Mouse (Mus musculus) spleen, adult 2 months (tissue): ENCODE measurements at regions not wholly inside any gene's neighbourhood (a gene's known extent, or its start where the extent isn't known, plus 50 kb on each side); places are given as distances from the start of the nearest gene placed in this dataset.

Source experiments
- DNase-seq, 2 experiments: peaks; one replicate each; pipeline versions ENCODE4 v3.0.0 to v3.0.0-alpha.2; 2012 to 2021; ENCODE audit warnings: low spot score in 2 of 2, low read depth in 1 of 2
- H3K27ac ChIP-seq: fragments of 200-500 bp; 2 replicates; pipeline ENCODE4 v1.5.1; 2012; ENCODE audit warnings: low read length, inconsistent platforms; ENCODE audit not compliant: insufficient read depth
- H3K27me3 ChIP-seq: fragments of 200-500 bp; 2 replicates; pipeline ENCODE4 v1.6.1; 2012; ENCODE audit warnings: mild to moderate bottlenecking, moderate library complexity, low read length, inconsistent platforms; ENCODE audit not compliant: control insufficient read depth, insufficient read depth
- H3K36me3 ChIP-seq: fragments of 200-500 bp; 2 replicates; pipeline ENCODE4 v1.6.1; 2012; ENCODE audit warnings: mild to moderate bottlenecking, low read length, inconsistent platforms; ENCODE audit not compliant: control insufficient read depth, insufficient read depth
- H3K4me1 ChIP-seq: fragments of 200-500 bp; 2 replicates; pipeline ENCODE4 v1.6.1; 2011; ENCODE audit warnings: inconsistent platforms; ENCODE audit not compliant: control insufficient read depth, insufficient read depth, insufficient read length
- H3K4me3 ChIP-seq: fragments of 200-500 bp; 2 replicates; pipeline ENCODE4 v1.5.1; 2011; ENCODE audit warnings: mild to moderate bottlenecking, inconsistent platforms; ENCODE audit not compliant: insufficient read depth, insufficient read length; ENCODE audit errors: extremely low read depth
- CTCF ChIP-seq: fragments of 200-500 bp; IDR thresholded peaks from 2 replicates; pipeline ENCODE4 v1.5.1; 2011; ENCODE audit warnings: mild to moderate bottlenecking, inconsistent platforms; ENCODE audit not compliant: insufficient read depth, insufficient read length, insufficient replicate concordance; ENCODE audit errors: extremely low read depth
- POLR2A ChIP-seq: fragments of 200-500 bp; IDR thresholded peaks from 2 replicates; pipeline ENCODE4 v1.6.1; 2011; ENCODE audit warnings: low read depth, low read length, inconsistent platforms
- WGBS: fragments of 180-500 bp; shearing (Covaris S2); methylation state at CpG from one replicate; pipeline ENCODE4 v1.1.7; 2018; 5-methylcytosine and 5-hydroxymethylcytosine counted together

GRCm38 (mm10) chr13:99071821-99072414 is 87.6 kb upstream of the 1700024P04Rik start:
- DNase-seq, result no peak
- Histone ChIP-seq H3K36me3 (no peaks in the 10 kb centered on the region), H3K27ac (no peak overlapping the region), H3K4me1 (no peaks in the 10 kb centered on the region), H3K27me3 (no peaks in the 10 kb centered on the region), H3K4me3 (no peak overlapping the region)
- TF ChIP-seq POLR2A, result no peak
- TF ChIP-seq CTCF, result no peak
- WGBS, result 77% methylated on average over 8 of the region's 8 CpGs

GRCm38 (mm10) chr13:99071413-99071812 is 87.0 kb upstream of the 1700024P04Rik start:
- TF ChIP-seq CTCF (no peak), POLR2A (no peak)
- Histone ChIP-seq H3K4me3 (no peak overlapping the region), H3K4me1 (no peaks in the 10 kb centered on the region), H3K27ac (no peak overlapping the region), H3K36me3 (no peaks in the 10 kb centered on the region), H3K27me3 (no peaks in the 10 kb centered on the region)
- 75% methylated on average over 6 of the region's 6 CpGs for WGBS
- DNase-seq, result no peak

GRCm38 (mm10) chr13:99069767-99070166 is 85.4 kb upstream of the 1700024P04Rik start:
- Histone ChIP-seq H3K36me3 (no peaks in the 10 kb centered on the region), H3K4me3 (no peak overlapping the region), H3K27me3 (no peaks in the 10 kb centered on the region), H3K4me1 (no peaks in the 10 kb centered on the region), H3K27ac (no peak overlapping the region)
- TF ChIP-seq POLR2A (no peak), CTCF (no peak)
- no peak for DNase-seq
- 97% methylated on average over 10 of the region's 10 CpGs for WGBS

GRCm38 (mm10) chr13:99067504-99067903 is 83.1 kb upstream of the 1700024P04Rik start:
- Histone ChIP-seq H3K27me3 (no peaks in the 10 kb centered on the region), H3K27ac (no peak overlapping the region), H3K4me3 (no peak overlapping the region), H3K36me3 (no peaks in the 10 kb centered on the region), H3K4me1 (no peaks in the 10 kb centered on the region)
- WGBS, result 94% methylated on average over 1 of the region's 1 CpGs
- TF ChIP-seq POLR2A (no peak), CTCF (no peak)
- DNase-seq, result no peak

GRCm38 (mm10) chr13:99063431-99063830 is 79.1 kb upstream of the 1700024P04Rik start:
- no peaks in the 10 kb centered on the region for H3K27me3 ChIP-seq
- no peak overlapping the region for H3K27ac ChIP-seq
- TF ChIP-seq CTCF (no peak), POLR2A (no peak)
- 85% methylated on average over 4 of the region's 4 CpGs for WGBS
- H3K36me3 ChIP-seq, result no peaks in the 10 kb centered on the region
- no peak overlapping the region for H3K4me3 ChIP-seq
- H3K4me1 ChIP-seq, result no peaks in the 10 kb centered on the region
- DNase-seq, result no peak

- H3K36me3 ChIP-seq, result no peaks in the 10 kb centered on the region
- DNase-seq, result no peak
- no peak for TF ChIP-seq POLR2A
- TF ChIP-seq CTCF, result no peak
- 82% methylated on average over 3 of the region's 3 CpGs for WGBS
- H3K4me1 ChIP-seq, result no peaks in the 10 kb centered on the region
- no peaks in the 10 kb centered on the region for H3K27me3 ChIP-seq
- H3K4me3 ChIP-seq, result no peak overlapping the region
- H3K27ac ChIP-seq, result no peak overlapping the region
Measured at GRCm38 (mm10) chr13:99062936-99063335, 78.6 kb upstream of the 1700024P04Rik start.

GRCm38 (mm10) chr13:99058131-99058970 is 74.0 kb upstream of the 1700024P04Rik start:
- Histone ChIP-seq H3K27me3 (no peaks in the 10 kb centered on the region), H3K4me1 (no peaks in the 10 kb centered on the region), H3K4me3 (no peak overlapping the region), H3K27ac (no peak overlapping the region), H3K36me3 (no peaks in the 10 kb centered on the region)
- WGBS, result 90% methylated on average over 13 of the region's 13 CpGs
- DNase-seq, result no peak
- TF ChIP-seq CTCF, result no peak
- TF ChIP-seq POLR2A, result no peak
